Mouse (Mus musculus) MN1 (cell line): ENCODE results near the gene Myo1e.

Source experiments
- DNase-seq: peaks from one replicate; pipeline ENCODE4 v3.0.0-alpha.2; 2016; ENCODE audit warnings: low spot score

Myo1e gene

GRCm38 (mm10) chr9:70283151-70283550 lies 76.0 kb downstream of the Myo1e start:
- no peak for DNase-seq

- no peak for DNase-seq
Measured at GRCm38 (mm10) chr9:70284584-70285140, 77.5 kb downstream of the Myo1e start.

GRCm38 (mm10) chr9:70290785-70291184 lies 83.6 kb downstream of the Myo1e start:
- no peak for DNase-seq

- no peak for DNase-seq
Measured at GRCm38 (mm10) chr9:70296916-70297315, 89.8 kb downstream of the Myo1e start.

GRCm38 (mm10) chr9:70298221-70298620 lies 91.1 kb downstream of the Myo1e start:
- DNase-seq = no peak

GRCm38 (mm10) chr9:70300705-70301104 lies 93.6 kb downstream of the Myo1e start:
- no peak for DNase-seq

- DNase-seq = no peak
Measured at GRCm38 (mm10) chr9:70301598-70301997, 94.4 kb downstream of the Myo1e start.

GRCm38 (mm10) chr9:70304901-70305300 lies 97.8 kb downstream of the Myo1e start:
- DNase-seq = no peak

- DNase-seq = no peak
Measured at GRCm38 (mm10) chr9:70310046-70310445, 102.9 kb downstream of the Myo1e start.

- no peak for DNase-seq
Measured at GRCm38 (mm10) chr9:70314019-70314418, 106.9 kb downstream of the Myo1e start.

GRCm38 (mm10) chr9:70315130-70315529 lies 108.0 kb downstream of the Myo1e start:
- no peak for DNase-seq

- no peak for DNase-seq
Measured at GRCm38 (mm10) chr9:70318601-70319000, 111.5 kb downstream of the Myo1e start.

GRCm38 (mm10) chr9:70324336-70324735 lies 117.2 kb downstream of the Myo1e start:
- DNase-seq = no peak

GRCm38 (mm10) chr9:70325880-70326595 lies 118.9 kb downstream of the Myo1e start:
- DNase-seq = no peak

- no peak for DNase-seq
Measured at GRCm38 (mm10) chr9:70328193-70328841, 121.2 kb downstream of the Myo1e start.

GRCm38 (mm10) chr9:70331727-70332335 lies 124.7 kb downstream of the Myo1e start:
- no peak for DNase-seq

- DNase-seq = no peak
Measured at GRCm38 (mm10) chr9:70338391-70338790, 131.2 kb downstream of the Myo1e start.

GRCm38 (mm10) chr9:70338894-70339293 lies 131.7 kb downstream of the Myo1e start:
- DNase-seq = no peak

- no peak for DNase-seq
Measured at GRCm38 (mm10) chr9:70349274-70349673, 142.1 kb downstream of the Myo1e start.

- DNase-seq = no peak
Measured at GRCm38 (mm10) chr9:70351570-70352277, 144.6 kb downstream of the Myo1e start.

- no peak for DNase-seq
Measured at GRCm38 (mm10) chr9:70356254-70356653, 149.1 kb downstream of the Myo1e start.

GRCm38 (mm10) chr9:70359402-70360131 lies 152.4 kb downstream of the Myo1e start:
- no peak for DNase-seq
